ENCODE assay signal across 7 mouse cellular contexts in the genomic region with DNA sequence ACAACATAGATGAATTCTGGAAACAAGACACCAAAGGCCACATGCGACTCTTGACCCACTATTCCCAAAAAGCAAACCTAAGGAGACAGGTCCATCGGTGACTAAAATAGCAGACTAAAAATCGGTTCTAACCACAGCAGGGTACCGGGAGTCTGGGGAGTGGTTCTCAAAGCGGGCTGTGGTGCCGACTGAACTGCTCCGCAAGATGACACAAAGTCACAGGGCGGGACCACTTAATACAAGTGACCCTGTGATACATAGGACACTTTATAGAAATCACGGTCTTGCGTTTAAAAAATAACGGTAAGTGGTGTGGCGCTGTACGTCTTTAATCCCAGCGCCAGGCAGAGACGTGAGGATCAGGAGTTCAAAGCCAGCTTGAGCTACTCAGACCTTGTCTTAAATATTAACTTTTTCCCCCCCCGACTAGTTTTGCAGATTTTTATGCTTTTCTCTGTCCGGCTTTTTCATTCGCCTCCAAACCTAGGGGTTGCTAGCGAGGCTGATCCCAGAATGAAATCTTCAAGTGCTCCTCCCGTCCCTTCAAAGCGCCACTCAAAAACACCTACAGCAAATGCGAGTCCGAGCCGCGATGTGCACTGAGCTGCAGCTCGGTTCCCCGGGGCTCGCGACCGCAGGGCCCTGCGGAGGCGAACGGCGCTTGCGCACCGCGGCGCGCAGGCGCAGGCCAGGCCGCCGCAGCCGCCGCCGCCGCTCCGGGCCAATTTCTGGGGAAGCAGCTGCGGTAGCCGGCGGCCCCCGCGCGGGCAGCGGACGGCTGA. TPM values are rescaled to one million over a fixed set of nuclear protein-coding genes. Genes with fewer than 3 reads are reported as not detected.
DNase-seq lines count a peak whose midpoint lies in the region; ATAC-seq lines count a peak whose summit lies in the region.

No protein-coding gene starts in this region.

- peak overlapping the region; percentile 93 for H3K27ac ChIP-seq in intestine, embryonic 15.5 days
- H3K27ac ChIP-seq in lung, embryonic 16.5 days (ENCODE audit: low read length) = peak overlapping the region; percentile 88
- H3K27ac ChIP-seq in stomach, embryonic 14.5 days (ENCODE audit: low read length) = peak overlapping the region; percentile 86

- peaks cover 12% of the 10 kb centered on the region for H3K36me3 ChIP-seq in intestine, embryonic 15.5 days
- peaks cover 3% of the 10 kb centered on the region; the same call in 1 of the 2 replicates for H3K36me3 ChIP-seq in lung, embryonic 16.5 days (ENCODE audit: control insufficient read depth, insufficient read depth, low read length)
- H3K36me3 ChIP-seq in stomach, embryonic 14.5 days (ENCODE audit: control insufficient read depth, insufficient read depth, low read length) = peaks cover 6% of the 10 kb centered on the region; the same call in 1 of the 2 replicates

- H3K27me3 ChIP-seq in intestine, embryonic 15.5 days (replicated peaks) = no peaks in the 10 kb centered on the region
- no peaks in the 10 kb centered on the region for H3K27me3 ChIP-seq in lung, embryonic 16.5 days (ENCODE audit: control insufficient read depth, insufficient read depth, low read depth, low read length)
- H3K27me3 ChIP-seq in stomach, embryonic 14.5 days (ENCODE audit: control insufficient read depth, insufficient read depth, low read length) = no peaks in the 10 kb centered on the region

- intact Hi-C loops in left cerebral cortex, postnatal 14 days (cut with DNase I) = loop anchor here (2.0 kb wide), 1 partner anchor 17 kb away; the partner anchor contains the start of genes Dnaaf1 and Hsdl1
- intact Hi-C loops in left cerebral cortex, postnatal 36 days (cut with DNase I) = loop anchor here (2.0 kb wide), 1 partner anchor 25 kb away; no protein-coding TSS in a partner anchor

- WGBS in intestine, embryonic 15.5 days = 1% methylated on average over 55 of the region's 55 CpGs
- under 1% methylated on average over 49 of the region's 55 CpGs for WGBS in lung, embryonic 16.5 days
- WGBS in stomach, embryonic 14.5 days = under 1% methylated on average over 49 of the region's 55 CpGs

- H3K9me3 ChIP-seq in intestine, embryonic 15.5 days = no peaks in the 10 kb centered on the region
- no peaks in the 10 kb centered on the region for H3K9me3 ChIP-seq in lung, embryonic 16.5 days (ENCODE audit: control insufficient read depth, low read length)
- no peaks in the 10 kb centered on the region for H3K9me3 ChIP-seq in stomach, embryonic 14.5 days (ENCODE audit: control insufficient read depth, low read depth, low read length)

- peak overlapping the region; percentile 88 for H3K9ac ChIP-seq in intestine, embryonic 15.5 days
- H3K9ac ChIP-seq in lung, embryonic 16.5 days (ENCODE audit: low read length) = peak overlapping the region; percentile 92
- H3K9ac ChIP-seq in stomach, embryonic 14.5 days (replicated peaks; ENCODE audit: low read depth, low read length) = peak overlapping the region; percentile 74

- DNase-seq in left cerebral cortex, postnatal 14 days (ENCODE audit: low spot score in 2 of 2) = peak; percentile 65 to 76
- no peak for DNase-seq in left cerebral cortex, postnatal 36 days (ENCODE audit: low spot score in 2 of 2)

- peak overlapping the region; percentile 82 for H3K4me3 ChIP-seq in intestine, embryonic 15.5 days (replicated peaks)
- H3K4me3 ChIP-seq in lung, embryonic 16.5 days (ENCODE audit: low read length) = peak overlapping the region; percentile 82
- H3K4me3 ChIP-seq in stomach, embryonic 14.5 days (ENCODE audit: low read depth, low read length) = peak overlapping the region; percentile 74

- H3K4me2 ChIP-seq in intestine, embryonic 15.5 days (replicated peaks) = peak overlapping the region; percentile 68
- peak overlapping the region; percentile 85 for H3K4me2 ChIP-seq in lung, embryonic 16.5 days (ENCODE audit: low read depth, low read length)
- H3K4me2 ChIP-seq in stomach, embryonic 14.5 days (replicated peaks; ENCODE audit: low read depth, low read length) = peak overlapping the region; percentile 94

- ATAC-seq in activated CD4-positive, CD25-positive, alpha-beta regulatory T cell, adult 4 months = peak; percentile 67
- ATAC-seq in erythroid progenitor cell, adult 5-6 weeks (replicated peaks; ENCODE audit: low FRiP score, poor library complexity, severe bottlenecking) = peak; percentile 67
- ATAC-seq in intestine, embryonic 15.5 days = peak; percentile 94
- ATAC-seq in lung, embryonic 16.5 days (ENCODE audit: low read depth) = peak; percentile 95
- peak; percentile 86 for ATAC-seq in stomach, embryonic 14.5 days (ENCODE audit: insufficient number of reproducible peaks, insufficient read depth, low FRiP score, low read depth)

- peaks cover 25% of the 10 kb centered on the region for H3K4me1 ChIP-seq in intestine, embryonic 15.5 days (replicated peaks)
- H3K4me1 ChIP-seq in lung, embryonic 16.5 days (replicated peaks; ENCODE audit: control insufficient read depth, insufficient read depth, low read length) = peaks cover 11% of the 10 kb centered on the region
- H3K4me1 ChIP-seq in stomach, embryonic 14.5 days (ENCODE audit: control insufficient read depth, insufficient read depth, low read length) = peaks cover 15% of the 10 kb centered on the region; the same call in 1 of the 2 replicates

RNA-seq across cellular contexts. Expression of gene Mbtps1, which starts 0.5 kb away (rescaled TPM):
- 10 to 100 TPM; 59.3 to 59.5 TPM for total RNA-seq in left cerebral cortex, postnatal 14 days (2021)
- 10 to 100 TPM; 65.4 to 74.4 TPM for total RNA-seq in left cerebral cortex, postnatal 36 days (2021)
- 10 to 100 TPM; 28.6 to 44.1 TPM for polyA plus RNA-seq in activated CD4-positive, CD25-positive, alpha-beta regulatory T cell, adult 4 months (2017; shearing (Covaris generic))
- total RNA-seq in erythroid progenitor cell, adult 5-6 weeks (2015; ENCODE audit: low replicate concordance) = 30.3 and 88.4 TPM in 2 replicates
- 35.7 and 42.7 TPM in 2 replicates for total RNA-seq in erythroid progenitor cell, adult 5-6 weeks (2017; ENCODE audit: low replicate concordance)
- 83.6 and 88.8 TPM in 2 replicates for polyA plus RNA-seq in intestine, embryonic 15.5 days (2015; fragmentation: Nextera tagmentation; extraction: Ambion mirVana)
- 118 and 126 TPM in 2 replicates for polyA plus RNA-seq in lung, embryonic 16.5 days (2015; fragmentation: Nextera tagmentation; extraction: Ambion mirVana)
- polyA plus RNA-seq in stomach, embryonic 14.5 days (2014; fragmentation: Nextera tagmentation; extraction: Ambion mirVana) = 115 and 126 TPM in 2 replicates

RNA-seq across cellular contexts. Expression of gene Hsdl1, which starts 17.0 kb away (rescaled TPM):
- 10 to 100 TPM; 42.3 to 47.2 TPM for total RNA-seq in left cerebral cortex, postnatal 14 days (2021)
- 10 to 100 TPM; 43.2 to 43.6 TPM for total RNA-seq in left cerebral cortex, postnatal 36 days (2021)
- polyA plus RNA-seq in activated CD4-positive, CD25-positive, alpha-beta regulatory T cell, adult 4 months (2017; shearing (Covaris generic)) = 10 to 100 TPM; 44.3 to 54.5 TPM
- 8.4 and 15.9 TPM in 2 replicates for total RNA-seq in erythroid progenitor cell, adult 5-6 weeks (2015; ENCODE audit: low replicate concordance)
- 24.1 and 26.2 TPM in 2 replicates for total RNA-seq in erythroid progenitor cell, adult 5-6 weeks (2017; ENCODE audit: low replicate concordance)
- polyA plus RNA-seq in intestine, embryonic 15.5 days (2015; fragmentation: Nextera tagmentation; extraction: Ambion mirVana) = 28.8 and 32.6 TPM in 2 replicates
- polyA plus RNA-seq in lung, embryonic 16.5 days (2015; fragmentation: Nextera tagmentation; extraction: Ambion mirVana) = 29.1 and 30.8 TPM in 2 replicates
- 35.7 and 37.3 TPM in 2 replicates for polyA plus RNA-seq in stomach, embryonic 14.5 days (2014; fragmentation: Nextera tagmentation; extraction: Ambion mirVana)

RNA-seq across cellular contexts. Expression of gene Dnaaf1, which starts 17.0 kb away (rescaled TPM):
- total RNA-seq in left cerebral cortex, postnatal 14 days (2021) = under 1 TPM; 0.11 to 0.20 TPM
- total RNA-seq in left cerebral cortex, postnatal 36 days (2021) = under 1 TPM; 0.10 to 0.18 TPM
- polyA plus RNA-seq in activated CD4-positive, CD25-positive, alpha-beta regulatory T cell, adult 4 months (2017; shearing (Covaris generic)) = not detected
- total RNA-seq in erythroid progenitor cell, adult 5-6 weeks (2015; ENCODE audit: low replicate concordance) = not detected in 2 replicates
- total RNA-seq in erythroid progenitor cell, adult 5-6 weeks (2017; ENCODE audit: low replicate concordance) = not detected in 2 replicates
- 1.4 and 2.1 TPM in 2 replicates for polyA plus RNA-seq in intestine, embryonic 15.5 days (2015; fragmentation: Nextera tagmentation; extraction: Ambion mirVana)
- 2.7 and 3.9 TPM in 2 replicates for polyA plus RNA-seq in lung, embryonic 16.5 days (2015; fragmentation: Nextera tagmentation; extraction: Ambion mirVana)
- 0.19 TPM in 1 of 2 replicates, not detected in the other for polyA plus RNA-seq in stomach, embryonic 14.5 days (2014; fragmentation: Nextera tagmentation; extraction: Ambion mirVana)

RNA-seq across cellular contexts. Expression of gene Taf1c, which starts 47.0 kb away (rescaled TPM):
- 10 to 100 TPM; 10.5 to 12.1 TPM for total RNA-seq in left cerebral cortex, postnatal 14 days (2021)
- 10 to 100 TPM; 10.1 to 10.3 TPM for total RNA-seq in left cerebral cortex, postnatal 36 days (2021)
- polyA plus RNA-seq in activated CD4-positive, CD25-positive, alpha-beta regulatory T cell, adult 4 months (2017; shearing (Covaris generic)) = 10 to 100 TPM in 1 of 2 experiments, 1 to 10 TPM in 1; 9.8 to 13.4 TPM
- total RNA-seq in erythroid progenitor cell, adult 5-6 weeks (2015; ENCODE audit: low replicate concordance) = 2.5 and 4.3 TPM in 2 replicates
- total RNA-seq in erythroid progenitor cell, adult 5-6 weeks (2017; ENCODE audit: low replicate concordance) = 2.4 and 3.0 TPM in 2 replicates
- 10.0 and 11.7 TPM in 2 replicates for polyA plus RNA-seq in intestine, embryonic 15.5 days (2015; fragmentation: Nextera tagmentation; extraction: Ambion mirVana)
- 10.6 and 10.7 TPM in 2 replicates for polyA plus RNA-seq in lung, embryonic 16.5 days (2015; fragmentation: Nextera tagmentation; extraction: Ambion mirVana)
- 10.5 and 11.4 TPM in 2 replicates for polyA plus RNA-seq in stomach, embryonic 14.5 days (2014; fragmentation: Nextera tagmentation; extraction: Ambion mirVana)

RNA-seq across cellular contexts. Expression of gene Adad2, which starts 54.5 kb away (rescaled TPM):
- under 1 TPM in 1 of 2 experiments, not detected in 1; 0.29 TPM for total RNA-seq in left cerebral cortex, postnatal 14 days (2021)
- total RNA-seq in left cerebral cortex, postnatal 36 days (2021) = under 1 TPM in 1 of 2 experiments, not detected in 1; 0.15 TPM
- polyA plus RNA-seq in activated CD4-positive, CD25-positive, alpha-beta regulatory T cell, adult 4 months (2017; shearing (Covaris generic)) = not detected
- not detected in 2 replicates for total RNA-seq in erythroid progenitor cell, adult 5-6 weeks (2015; ENCODE audit: low replicate concordance)
- not detected in 2 replicates for total RNA-seq in erythroid progenitor cell, adult 5-6 weeks (2017; ENCODE audit: low replicate concordance)
- polyA plus RNA-seq in intestine, embryonic 15.5 days (2015; fragmentation: Nextera tagmentation; extraction: Ambion mirVana) = not detected in 2 replicates
- not detected in 2 replicates for polyA plus RNA-seq in lung, embryonic 16.5 days (2015; fragmentation: Nextera tagmentation; extraction: Ambion mirVana)
- polyA plus RNA-seq in stomach, embryonic 14.5 days (2014; fragmentation: Nextera tagmentation; extraction: Ambion mirVana) = not detected in 2 replicates

Comparison
In these comparisons a context has a peak if more than half of its experiments do, and no peak if none do; other contexts are left out.
1. DNase-seq: peak in left cerebral cortex, postnatal 14 days (2 of 2); none in left cerebral cortex, postnatal 36 days (0 of 2).
2. Peak in every context shown above with its lines, with median percentiles within 50 percentile points of each other: ATAC-seq, H3K27ac ChIP-seq, H3K4me2 ChIP-seq, H3K4me3 ChIP-seq and H3K9ac ChIP-seq.